Mouse (Mus musculus) gastrocnemius, adult 8-10 months (tissue): Measurements from ENCODE around the gene Armc3. TPM values are rescaled to one million over a fixed set of nuclear protein-coding genes. Genes with fewer than 3 reads are reported as not detected.

Source experiments
- DNase-seq, 2 experiments: peaks; one replicate each; pipeline ENCODE4 v3.0.0; 2022; ENCODE audit warnings: low spot score in 2 of 2
- total RNA-seq, 4 experiments: library from RNA; stranded (reverse); gene quantifications; 2 replicates each; pipeline ENCODE4 v1.2.4; 2022

Armc3 gene
- total RNA-seq, 4 experiments from 2014 or later: not detected

DNA sequence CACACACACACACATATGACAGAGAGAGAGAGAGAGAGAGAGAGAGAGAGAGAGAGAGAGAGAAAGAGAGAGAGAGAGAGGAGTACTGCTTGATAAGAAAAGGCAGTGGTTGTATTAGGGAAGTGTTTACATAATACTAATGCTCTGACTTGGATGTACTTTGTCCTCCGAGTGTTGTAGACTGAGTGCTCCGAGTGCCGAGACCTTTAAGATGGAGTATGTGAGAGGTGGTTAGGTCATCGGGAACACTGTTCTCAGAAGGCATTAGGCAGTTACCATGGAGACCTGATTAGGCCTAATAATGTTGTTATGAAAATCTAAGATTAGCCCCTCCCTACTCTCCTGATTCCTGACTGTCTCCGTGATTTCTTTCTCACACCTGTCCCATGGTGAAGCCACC is 151.1 kb downstream of the Armc3 start:
- no peak for DNase-seq

DNA sequence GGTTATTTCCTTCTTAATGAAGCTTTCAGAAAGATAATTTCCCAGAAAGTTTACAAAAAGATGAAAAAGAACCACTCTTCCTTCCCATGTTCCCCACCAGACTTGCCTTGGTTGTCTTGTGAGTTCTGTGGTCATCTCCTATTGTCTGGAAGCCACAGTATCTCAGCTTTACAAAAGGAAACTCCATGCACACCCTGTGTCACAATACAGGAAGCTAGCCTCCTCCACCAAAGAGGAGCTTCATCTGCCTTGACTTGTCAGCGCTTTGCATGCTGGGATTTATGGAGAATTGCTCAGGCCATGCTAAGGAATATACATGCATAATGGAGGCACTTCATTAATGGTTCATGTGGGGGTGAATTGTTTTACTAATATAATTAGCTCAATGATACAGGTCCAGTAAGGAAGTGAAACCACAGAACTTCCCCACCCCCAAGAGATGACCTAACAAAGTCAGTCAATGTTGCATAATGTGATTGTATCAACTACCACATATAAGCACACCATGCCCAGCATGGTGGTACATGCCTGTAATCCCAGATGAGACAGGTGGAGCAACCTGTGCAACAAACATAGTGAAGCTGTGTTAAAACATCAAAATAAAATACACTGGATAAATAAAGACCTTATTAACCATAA is 152.6 kb downstream of the Armc3 start:
- no peak for DNase-seq

DNA sequence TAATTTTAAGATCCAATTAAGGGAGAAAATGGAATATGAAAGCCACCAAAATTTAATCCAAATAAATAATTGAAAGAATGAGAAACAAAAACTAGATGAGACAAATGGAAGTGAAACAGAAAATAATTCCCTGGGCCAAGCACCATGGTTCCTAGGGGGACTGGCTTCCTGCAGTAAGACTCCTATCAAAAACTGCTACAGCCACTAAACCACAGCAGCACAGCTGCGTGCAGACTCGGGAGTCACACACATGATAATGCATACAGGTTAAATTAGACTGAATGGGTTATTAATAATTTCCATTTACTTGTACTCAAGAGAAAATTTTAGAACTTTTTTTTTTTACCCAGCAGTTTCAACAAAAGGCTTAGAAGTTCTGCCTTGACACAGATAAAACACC is 154.1 kb downstream of the Armc3 start:
- DNase-seq: no peak

Other genes with a start within 250 kb of the Armc3 start
- 1 to 10 TPM; 2.1 to 2.7 (median 2.3) TPM for gene Pip4k2a, start 201.2 kb upstream of the Armc3 start, total RNA-seq
- not detected for gene 4930426L09Rik, start 201.0 kb upstream of the Armc3 start, total RNA-seq
- 10 to 100 TPM; 16.8 to 18.0 (median 17.5) TPM for gene Msrb2, start 172.1 kb downstream of the Armc3 start, total RNA-seq
- gene Ptf1a, start 246.4 kb downstream of the Armc3 start, total RNA-seq: not detected